Mouse (Mus musculus) stomach, postnatal 0 days (tissue): Measurements from ENCODE around the gene Mrps9. TPM values are rescaled to one million over a fixed set of nuclear protein-coding genes. Genes with fewer than 3 reads are reported as not detected.
A peak's percentile ranks its signal among the peaks of the same experiment; 100 is the strongest.

Source experiments
- ATAC-seq: fragments of 200-750 bp; cut with Nextera tagmentation; 2 replicates; pipeline ENCODE4 v1.8.0; 2017; ENCODE audit not compliant: low FRiP score, low TSS enrichment
- DNase-seq: peaks from one replicate; pipeline ENCODE4 v3.0.0-alpha.2; 2016; ENCODE audit warnings: low spot score
- H3K27ac ChIP-seq: fragments of 300-500 bp; sonication (generic); replicated peaks from 2 replicates; pipeline ENCODE4 v1.5.1; 2014; ENCODE audit warnings: mild to moderate bottlenecking, control low read depth
- H3K27me3 ChIP-seq: fragments of 300-500 bp; sonication (generic); 2 replicates; pipeline ENCODE4 v1.6.1; 2014; ENCODE audit warnings: low read length; ENCODE audit not compliant: control insufficient read depth, insufficient read depth
- H3K36me3 ChIP-seq: fragments of 300-500 bp; sonication (generic); 2 replicates; pipeline ENCODE4 v1.6.1; 2014; ENCODE audit warnings: low read length, mixed read lengths; ENCODE audit not compliant: control insufficient read depth, insufficient read depth
- H3K4me1 ChIP-seq: fragments of 300-500 bp; sonication (generic); replicated peaks from 2 replicates; pipeline ENCODE4 v1.6.1; 2014; ENCODE audit warnings: antibody characterized with exemption; ENCODE audit not compliant: control insufficient read depth, insufficient read depth
- H3K4me2 ChIP-seq: fragments of 300-500 bp; sonication (generic); replicated peaks from 2 replicates; pipeline ENCODE4 v1.6.1; 2014; ENCODE audit warnings: low read depth, mild to moderate bottlenecking, control low read depth, moderate library complexity
- H3K4me3 ChIP-seq: fragments of 300-500 bp; sonication (generic); 2 replicates; pipeline ENCODE4 v1.5.1; 2014; ENCODE audit warnings: low read depth, low read length, control low read depth
- H3K9ac ChIP-seq: fragments of 300-500 bp; sonication (generic); 2 replicates; pipeline ENCODE4 v1.6.1; 2014; ENCODE audit warnings: mild to moderate bottlenecking, low read length, control low read depth, mixed read lengths
- H3K9me3 ChIP-seq: fragments of 300-500 bp; sonication (generic); 2 replicates; pipeline ENCODE4 v1.6.1; 2016; ENCODE audit warnings: low read length; ENCODE audit not compliant: control insufficient read depth
- CTCF ChIP-seq: IDR thresholded peaks from 2 replicates; pipeline ENCODE4 v1.5.1; 2016; ENCODE audit warnings: antibody characterized with exemption, low read depth, mild to moderate bottlenecking, moderate library complexity
- EP300 ChIP-seq: optimal IDR thresholded peaks from 2 replicates; pipeline ENCODE3; 2016; ENCODE audit warnings: antibody characterized with exemption
- WGBS: fragments of 180-500 bp; shearing (Covaris S2); extraction: QIAGEN DNeasy Blood & Tissue Kit; methylation state at CpG from one replicate; pipeline ENCODE4 v1.1.7; 2014; 5-methylcytosine and 5-hydroxymethylcytosine counted together
- polyA plus RNA-seq: library from polyadenylated mRNA; unstranded; fragments of >200 nt; fragmentation: Nextera tagmentation; extraction: Ambion mirVana; gene quantifications from 2 replicates; pipeline ENCODE4 v1.2.1, GENCODE M21; 2015

Mrps9 gene
- polyA plus RNA-seq, 1 experiment from 2014 or later, result 33.1 TPM

GRCm38 (mm10) chr1:42952734-42953481, 101.9 kb downstream of the Mrps9 start, which contains the start of gene Gpr45:
Gene Gpr45 (plus strand): TSS chr1:42952872.
- ATAC-seq, result peak; percentile 69
- DNase-seq, result peak; percentile 45
- H3K36me3 ChIP-seq, result no peaks in the 10 kb centered on the region
- WGBS, result under 1% methylated on average over 62 of the region's 71 CpGs
- 0 out of 2 replicates have a peak within 1 kb of the TSS, but pooled peaks have one; percentile 65 for H3K27ac ChIP-seq
- no peaks in the 10 kb centered on the region for H3K4me1 ChIP-seq
- H3K4me3 ChIP-seq, result peak within 1 kb of the TSS; percentile 67
- H3K27me3 ChIP-seq, result no peaks in the 10 kb centered on the region
- H3K9ac ChIP-seq, result peak within 1 kb of the TSS; percentile 69
- peak within 1 kb of the TSS; percentile 86 for H3K4me2 ChIP-seq
- TF ChIP-seq EP300 (no peak), CTCF (no peak)
- no peaks in the 10 kb centered on the region for H3K9me3 ChIP-seq

DNA sequence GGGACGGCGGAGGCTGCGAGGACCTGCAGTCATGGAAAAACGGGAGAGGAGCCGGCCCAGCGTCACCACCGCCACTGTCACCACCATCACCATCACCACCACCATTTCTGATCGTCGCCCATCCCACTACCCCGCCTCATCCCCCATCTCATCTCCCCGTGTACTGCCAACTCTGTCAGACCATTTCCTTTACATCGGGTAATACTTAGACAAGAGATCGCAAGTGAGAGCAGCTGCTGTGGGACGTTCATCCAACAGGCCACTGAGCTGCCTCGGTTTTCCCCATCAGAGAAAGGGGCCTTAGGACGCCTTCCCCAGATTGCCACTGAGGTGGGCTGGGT, 102.4 kb downstream of the Mrps9 start:
- H3K36me3 ChIP-seq, result no peaks in the 10 kb centered on the region
- TF ChIP-seq CTCF (no peak), EP300 (no peak)

More for the DNA sequence above, 102.4 kb downstream of the Mrps9 start:
- Histone ChIP-seq H3K4me2 (peak overlapping the region; percentile 86), H3K4me3 (peak overlapping the region; percentile 67), H3K9me3 (no peaks in the 10 kb centered on the region), H3K9ac (peak overlapping the region; percentile 69), H3K27me3 (no peaks in the 10 kb centered on the region), H3K27ac (0 out of 2 replicates have a peak overlapping the region, but pooled peaks have one; percentile 65), H3K4me1 (no peaks in the 10 kb centered on the region)
- ATAC-seq (0 out of 2 replicates have a peak, but pooled peaks have one; percentile 2), DNase-seq (no peak)
- WGBS, result under 1% methylated on average over 15 of the region's 16 CpGs

Other genes with a start within 250 kb of the Mrps9 start
- gene Pou3f3, start 155.5 kb upstream of the Mrps9 start, polyA plus RNA-seq, result 0.02 TPM in 1 of 2 replicates, not detected in the other
- 6.3 and 6.7 TPM in 2 replicates for gene Gpr45, start 101.6 kb downstream of the Mrps9 start, polyA plus RNA-seq
- 4.6 and 5.7 TPM in 2 replicates for gene Tgfbrap1, start 247.4 kb downstream of the Mrps9 start, polyA plus RNA-seq
- gene AI597479, start 247.5 kb downstream of the Mrps9 start, polyA plus RNA-seq, result 10.7 and 11.2 TPM in 2 replicates